Mouse (Mus musculus) gastrocnemius, postnatal 4 days (tissue): ENCODE measurements around the gene Tmem221. TPM values are rescaled to one million over a fixed set of nuclear protein-coding genes. Genes with fewer than 3 reads are reported as not detected.

Source experiments
- DNase-seq, 2 experiments: peaks; one replicate each; pipeline ENCODE4 v3.0.0; 2021 to 2022; ENCODE audit warnings: low spot score in 2 of 2, mixed read lengths in 2 of 2
- long read RNA-seq, 2 experiments: library from polyadenylated mRNA; stranded (forward); transcript quantifications; one replicate each; pipeline ENCODE4 v2.0.0; 2021
- total RNA-seq, 2 experiments: library from RNA; stranded (reverse); gene quantifications; 2 replicates each; pipeline ENCODE4 v1.2.3; 2021

Tmem221 gene
- total RNA-seq: under 1 TPM in 1 of 2 experiments, not detected in 1; 0.21 TPM
- long read RNA-seq, experiment 1: 0 reads
- long read RNA-seq, experiment 2: 0 reads

DNA sequence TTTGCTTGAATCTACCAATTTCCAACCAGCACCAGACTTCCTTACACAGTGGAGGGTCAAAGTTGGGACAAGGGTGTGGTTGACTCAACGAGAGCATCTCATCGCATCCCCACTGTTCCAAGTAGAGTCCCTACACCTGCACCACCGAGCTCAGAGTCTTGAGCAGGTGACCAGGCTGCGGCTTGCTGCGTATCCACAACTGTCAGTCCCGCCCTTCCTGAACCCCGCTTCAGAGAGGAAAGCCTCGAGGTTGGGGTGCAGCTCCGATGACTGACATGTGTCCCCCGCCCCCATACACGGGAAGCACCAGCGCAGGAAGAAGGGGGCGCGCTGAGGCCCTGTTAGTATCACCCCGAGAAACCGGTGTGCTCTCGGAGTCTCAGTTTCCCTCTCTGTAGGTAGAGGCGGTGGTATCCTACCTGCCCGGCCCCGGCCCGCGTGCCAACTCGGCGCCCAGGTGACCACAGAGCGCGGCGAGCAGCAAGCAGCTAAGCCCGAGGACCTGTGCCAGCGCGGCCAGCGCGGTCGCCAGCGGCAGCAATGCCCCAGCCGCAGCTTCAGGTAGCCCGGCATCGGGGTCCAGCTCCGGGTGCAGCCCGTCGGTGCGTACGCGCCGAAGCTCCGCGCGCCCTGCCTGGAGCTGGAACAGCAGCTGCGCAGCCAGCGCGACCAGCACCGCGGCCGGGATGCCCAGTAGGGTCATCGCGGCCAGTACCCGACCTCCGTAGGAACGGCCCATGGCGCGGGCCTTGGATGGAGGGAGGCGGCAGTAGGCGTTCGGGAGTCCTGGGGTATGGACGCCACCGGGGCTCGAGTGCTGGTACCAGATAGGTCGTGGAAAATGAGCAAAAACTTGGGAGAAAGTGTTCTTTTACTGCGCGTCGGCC, at the start of gene Tmem221:
Gene Tmem221, minus strand, starts transcription at position 801 of the 887 bp plus-strand sequence.
- no peak for DNase-seq

DNA sequence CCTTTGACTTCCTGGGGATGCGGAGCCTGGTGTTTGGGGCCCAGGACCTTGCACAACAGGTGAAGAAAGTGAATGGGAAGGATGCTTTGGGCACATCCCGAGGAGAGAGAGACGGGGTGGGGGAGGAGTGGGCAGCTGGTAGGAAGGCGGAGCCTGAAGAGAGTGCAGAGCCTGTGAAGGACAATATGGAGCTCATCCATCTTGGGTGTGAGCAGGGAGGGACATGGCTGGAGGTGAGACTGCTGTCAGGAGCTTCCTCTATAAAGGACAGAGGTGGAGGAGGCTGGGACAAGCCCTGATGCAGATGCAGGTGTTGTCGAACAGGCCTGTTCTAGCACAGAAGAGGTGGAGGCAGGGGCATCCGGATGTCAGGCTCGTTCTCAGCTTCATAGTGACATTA, 45.4 kb upstream of the Tmem221 start:
- DNase-seq: no peak

DNA sequence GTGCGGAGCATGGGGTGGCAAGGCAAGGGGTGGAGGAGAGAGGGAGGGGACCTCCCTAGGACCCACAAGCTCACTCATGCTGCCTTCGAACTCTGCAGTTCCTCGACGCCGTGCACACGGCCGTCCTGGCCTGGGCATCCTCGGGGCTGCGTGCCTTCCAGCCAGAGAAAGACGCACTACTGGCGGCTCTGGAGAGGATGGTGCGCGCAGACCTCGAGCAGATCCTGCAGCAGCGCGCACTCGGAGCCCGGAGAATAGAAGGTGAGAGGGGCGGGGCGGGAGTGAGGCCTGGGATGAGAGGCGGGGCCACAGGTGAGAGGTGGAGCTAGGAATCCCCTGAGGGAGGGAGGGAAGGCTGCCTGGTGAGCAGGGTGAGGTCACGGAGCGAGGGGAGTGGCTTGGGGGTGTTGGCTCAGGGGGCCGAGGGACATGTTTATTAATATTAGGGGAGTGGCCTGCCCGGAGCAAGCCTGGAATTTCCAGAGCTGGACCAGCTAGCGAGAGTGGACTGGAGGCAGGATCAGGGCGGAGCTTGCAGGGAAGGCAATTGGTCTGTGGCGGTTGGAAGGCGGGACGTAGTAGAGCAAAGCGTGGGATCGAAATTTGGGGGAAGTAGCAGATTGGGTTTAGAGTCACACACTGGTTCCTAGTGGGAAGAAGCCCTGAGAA, 44.1 kb upstream of the Tmem221 start:
- DNase-seq: peak in 1 of 2 experiments; percentile 45

GRCm38 (mm10) chr8:71601939-71602665, 43.4 kb upstream of the Tmem221 start:
- no peak for DNase-seq

GRCm38 (mm10) chr8:71598841-71599240, 40.2 kb upstream of the Tmem221 start:
- DNase-seq: no peak

GRCm38 (mm10) chr8:71598375-71598774, 39.7 kb upstream of the Tmem221 start:
- DNase-seq: no peak

DNA sequence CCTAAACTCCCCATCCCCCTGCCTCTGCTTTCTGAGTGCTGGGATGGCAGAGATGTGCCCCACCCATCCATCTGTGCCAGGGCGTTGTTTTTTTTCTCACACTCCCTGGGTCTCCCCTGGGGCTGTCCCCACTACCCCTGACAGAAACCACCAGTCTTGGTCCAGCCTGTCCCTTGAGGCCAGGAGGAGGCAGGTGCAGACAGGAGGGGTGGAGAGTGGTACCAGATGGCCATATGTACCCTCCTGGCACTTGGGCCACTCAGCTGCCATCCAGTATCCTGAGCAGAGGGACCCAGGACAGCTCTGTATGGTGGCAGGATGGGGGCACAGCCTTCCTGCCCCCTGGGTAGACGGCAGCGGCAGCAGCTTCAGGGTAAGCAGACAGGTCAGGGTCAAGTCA, 38.8 kb upstream of the Tmem221 start, which contains the start of gene Fam129c:
Gene Fam129c, plus strand, starts transcription at position 198 of the 400 bp plus-strand sequence.
- no peak for DNase-seq

GRCm38 (mm10) chr8:71596798-71597197, 38.1 kb upstream of the Tmem221 start:
- DNase-seq: no peak

GRCm38 (mm10) chr8:71596384-71596783, 37.7 kb upstream of the Tmem221 start:
- no peak for DNase-seq

DNA sequence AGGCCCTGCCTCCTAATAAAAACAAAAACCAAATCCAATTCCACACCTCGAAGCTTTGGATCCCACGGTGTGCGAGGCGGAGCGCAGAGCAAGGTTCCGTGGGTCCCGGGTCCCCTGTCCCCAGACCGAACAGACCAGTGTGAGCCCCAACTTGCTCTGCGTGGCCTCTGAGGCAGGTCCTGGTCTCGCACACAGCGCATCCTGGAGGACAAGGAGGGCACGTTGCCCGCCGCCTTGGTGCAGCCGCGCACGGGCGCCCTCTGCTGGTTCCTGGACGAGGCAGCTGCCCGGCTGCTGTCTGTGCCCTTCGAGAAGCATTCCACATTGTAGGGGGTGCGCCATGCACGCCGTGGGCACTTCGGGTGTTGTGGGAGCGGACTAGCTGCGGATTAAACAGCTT, 37.2 kb upstream of the Tmem221 start:
- peak; percentile 81 to 91 for DNase-seq

GRCm38 (mm10) chr8:71594324-71594722, 35.7 kb upstream of the Tmem221 start:
- DNase-seq: no peak

DNA sequence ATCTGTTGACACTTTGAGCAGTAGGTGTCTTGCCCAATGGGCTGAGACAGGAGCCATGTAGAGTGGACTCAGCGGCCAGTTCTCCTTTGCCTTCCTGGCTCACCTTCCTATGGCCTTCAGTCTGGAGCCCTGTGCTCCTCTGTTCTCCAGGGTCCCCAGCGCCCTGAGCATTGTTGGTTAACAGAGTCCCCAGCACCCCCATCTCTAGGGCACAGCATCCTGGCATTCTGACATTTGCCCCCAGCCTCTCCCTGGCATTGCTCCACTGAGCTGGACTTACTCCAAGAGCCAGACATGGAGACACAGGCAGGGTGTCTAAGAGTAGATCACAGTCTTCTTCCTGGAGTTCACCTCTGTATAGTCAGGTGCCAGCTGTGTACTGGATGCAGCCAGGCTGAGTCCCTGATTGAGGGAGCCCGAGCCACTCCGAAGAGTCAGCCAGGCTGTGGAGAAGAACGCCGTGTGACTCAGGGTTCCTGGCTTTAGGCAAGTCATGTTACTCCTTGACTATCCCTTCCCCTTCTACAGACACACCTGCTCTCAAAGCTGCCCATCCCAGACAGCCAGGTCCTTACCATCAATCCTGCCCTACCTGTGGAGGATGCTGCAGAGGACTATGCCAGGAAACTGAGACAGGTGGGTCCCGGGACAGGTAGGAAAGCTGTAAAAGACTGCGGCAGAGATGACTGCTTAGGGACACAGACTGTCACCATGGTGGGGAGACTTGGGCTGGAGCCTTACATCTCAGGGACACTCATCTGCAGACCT, 35.1 kb upstream of the Tmem221 start:
- DNase-seq: no peak

DNA sequence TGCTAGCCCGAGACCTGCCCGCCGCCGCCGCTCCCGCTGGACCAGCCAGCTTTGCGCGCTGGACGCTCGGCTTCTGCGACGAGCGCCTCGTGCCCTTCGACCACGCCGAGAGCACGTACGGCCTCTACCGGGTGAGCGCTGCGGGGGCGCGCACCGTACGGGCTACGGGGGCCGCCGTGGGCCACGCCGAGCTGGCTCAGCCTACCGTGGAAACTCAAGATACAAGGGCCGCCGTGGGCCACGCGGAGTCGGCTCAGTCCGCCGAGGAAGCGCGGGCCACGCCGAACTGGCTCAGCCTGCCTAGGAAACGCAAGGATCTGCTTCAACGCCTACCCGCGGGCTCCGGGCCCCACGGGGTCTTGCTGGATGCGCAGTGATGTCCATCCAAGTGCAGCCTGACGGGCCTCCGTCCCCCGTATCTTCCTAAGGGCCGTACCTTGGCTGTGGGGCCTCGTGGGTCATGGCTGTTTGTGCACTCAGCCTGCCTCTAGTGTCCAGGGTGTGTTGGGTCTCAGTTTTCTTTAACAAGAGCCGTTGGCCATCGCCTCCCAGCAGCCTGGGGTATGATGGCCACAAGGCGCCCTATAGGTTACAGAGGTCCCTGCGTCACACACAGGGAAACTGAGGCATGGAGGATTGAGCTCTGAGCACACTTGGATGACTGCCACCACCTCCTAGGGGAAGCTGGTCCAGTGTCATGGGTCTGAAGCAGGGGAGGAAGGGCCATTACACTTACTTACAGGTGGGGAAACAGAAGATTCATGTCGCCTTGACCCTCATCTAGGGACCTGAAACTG, 33.9 kb upstream of the Tmem221 start:
- peak; percentile 61 to 77 for DNase-seq

DNA sequence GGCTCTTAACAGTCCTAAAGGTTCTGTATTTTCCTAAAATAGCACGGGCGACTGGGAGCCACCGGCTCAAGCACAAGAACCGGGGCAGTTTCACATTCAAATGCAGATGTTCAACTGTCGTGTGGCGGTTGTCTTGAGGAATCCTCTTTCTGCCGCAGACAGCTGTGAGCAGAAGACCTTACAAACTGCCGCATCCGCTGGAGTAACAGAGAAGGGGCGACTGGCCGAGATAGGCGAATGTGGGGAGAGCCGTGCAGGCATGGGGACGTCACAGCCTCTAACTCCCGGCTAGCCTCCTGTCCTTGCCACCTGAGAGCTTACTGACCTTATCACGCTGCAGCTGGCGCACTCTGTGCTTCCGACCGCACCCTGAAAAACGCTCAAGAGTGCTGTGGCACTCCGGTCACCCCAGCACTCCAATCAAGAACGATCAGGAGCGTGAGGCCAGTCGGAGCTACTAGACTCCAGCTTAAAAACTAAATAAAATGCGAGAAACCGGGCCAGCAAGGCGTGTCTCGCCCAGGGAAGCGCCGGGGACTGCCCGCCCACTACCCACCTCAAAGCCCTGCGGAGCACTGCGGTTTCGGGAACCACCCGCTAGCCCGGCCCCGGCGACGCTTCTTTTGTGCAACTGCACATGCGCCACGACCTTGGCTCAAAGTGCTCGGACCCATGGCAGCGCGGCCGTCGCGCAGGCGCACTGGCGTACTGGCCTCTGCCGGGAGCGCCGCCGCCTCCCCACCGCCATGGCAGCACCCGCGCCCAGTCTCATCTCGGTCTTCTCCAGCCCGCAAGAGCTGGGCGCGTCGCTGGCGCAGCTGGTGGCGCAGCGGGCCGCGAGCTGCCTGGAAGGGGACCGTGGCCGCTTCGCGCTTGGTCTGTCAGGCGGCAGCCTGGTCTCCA, 33.1 kb upstream of the Tmem221 start, which contains the start of gene Pgls:
Gene Pgls, plus strand, starts transcription at position 706 of the 903 bp plus-strand sequence.
- peak; percentile 89 to 95 for DNase-seq

- DNase-seq: no peak
These were observed 32.3 kb upstream of the Tmem221 start for GRCm38 (mm10) chr8:71591017-71591416.

GRCm38 (mm10) chr8:71588762-71589161, 30.1 kb upstream of the Tmem221 start:
- no peak for DNase-seq

GRCm38 (mm10) chr8:71586891-71587290, 28.2 kb upstream of the Tmem221 start:
- no peak for DNase-seq

DNA sequence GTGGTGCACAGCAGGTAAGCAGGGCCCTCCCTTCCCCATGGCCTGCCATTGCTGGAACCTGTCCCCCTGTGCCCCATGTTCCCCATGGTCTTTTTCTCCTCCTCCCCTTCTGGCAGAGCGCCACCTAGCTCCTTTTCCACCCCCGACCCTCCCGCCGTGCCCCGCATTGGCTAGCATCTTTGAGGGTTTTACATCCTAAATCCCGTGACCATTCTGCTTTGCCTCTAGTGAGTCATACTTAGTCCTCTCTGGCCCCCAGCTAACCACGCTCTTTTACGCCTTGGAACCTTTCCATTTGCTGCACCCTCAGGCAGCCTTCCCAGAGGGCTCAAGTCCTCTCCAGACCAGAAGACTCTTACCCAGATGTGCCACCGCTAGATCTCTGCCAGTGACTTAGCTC, 21.5 kb upstream of the Tmem221 start:
- DNase-seq: no peak

- no peak for DNase-seq
These were observed 20.8 kb upstream of the Tmem221 start for GRCm38 (mm10) chr8:71579476-71579875.
